Mouse (Mus musculus): Measurements from ENCODE around the gene Anapc4. TPM values are rescaled to one million over a fixed set of nuclear protein-coding genes. Genes with fewer than 3 reads are reported as not detected.
A peak's percentile ranks its signal among the peaks of the same experiment; 100 is the strongest.

The Anapc4 gene
- total and polyA plus RNA-seq, 3 experiments = 7.8 to 132 (median 72.5) TPM

GRCm38 (mm10) chr5:52806349-52806748 lies 27.5 kb upstream of the Anapc4 start:
- H3K9me3 ChIP-seq (replicated peaks) = no peaks in the 10 kb centered on the region
- DNase-seq (ENCODE audit: low spot score) (no peak), ATAC-seq (ENCODE audit: extremely low read depth, insufficient number of reproducible peaks, low FRiP score, poor library complexity, severe bottlenecking) (peak; percentile 58)
- no peak for TF ChIP-seq TAL1 (conservative IDR thresholded peaks at IDR 0.05; ENCODE audit: low read depth, low read length)
- TF ChIP-seq CTCF (IDR thresholded peaks at IDR 0.05; ENCODE audit: low read depth, low read length) = no peak
- TF ChIP-seq POLR2AphosphoS5 (IDR thresholded peaks at IDR 0.05; ENCODE audit: insufficient replicate concordance, low read depth, low read length) = no peak
- no peak for TF ChIP-seq GATA2 (IDR thresholded peaks at IDR 0.05; ENCODE audit: borderline replicate concordance, low read depth, low read length)
- no peak for TF ChIP-seq GATA1 (IDR thresholded peaks at IDR 0.05; ENCODE audit: borderline replicate concordance, low read length)
- peaks cover 88% of the 10 kb centered on the region for H3K36me3 ChIP-seq (replicated peaks)
- H3K27me3 ChIP-seq (ENCODE audit: insufficient read depth, low read length) = no peaks in the 10 kb centered on the region
- peaks cover 27% of the 10 kb centered on the region for H3K4me1 ChIP-seq (ENCODE audit: insufficient read depth, low read depth, low read length)
- peak overlapping the region; percentile 39; the same call in 1 of the 2 replicates for H3K4me3 ChIP-seq (ENCODE audit: low read depth, low read length)

- Histone ChIP-seq H3K4me3 (ENCODE audit: low read depth, low read length) (no peak overlapping the region), H3K4me1 (ENCODE audit: insufficient read depth, low read depth, low read length) (peaks cover 27% of the 10 kb centered on the region), H3K9me3 (replicated peaks) (no peaks in the 10 kb centered on the region), H3K27me3 (ENCODE audit: insufficient read depth, low read length) (no peaks in the 10 kb centered on the region), H3K36me3 (replicated peaks) (peaks cover 88% of the 10 kb centered on the region)
- no peak for ATAC-seq (ENCODE audit: extremely low read depth, insufficient number of reproducible peaks, low FRiP score, poor library complexity, severe bottlenecking)
- TF ChIP-seq CTCF (IDR thresholded peaks at IDR 0.05; ENCODE audit: low read depth, low read length) (no peak), POLR2AphosphoS5 (IDR thresholded peaks at IDR 0.05; ENCODE audit: insufficient replicate concordance, low read depth, low read length) (no peak), GATA2 (IDR thresholded peaks at IDR 0.05; ENCODE audit: borderline replicate concordance, low read depth, low read length) (no peak), GATA1 (IDR thresholded peaks at IDR 0.05; ENCODE audit: borderline replicate concordance, low read length) (no peak), TAL1 (conservative IDR thresholded peaks at IDR 0.05; ENCODE audit: low read depth, low read length) (no peak)
- no peak for DNase-seq (ENCODE audit: low spot score)
These were observed 26.8 kb upstream of the Anapc4 start for GRCm38 (mm10) chr5:52807030-52807429.

GRCm38 (mm10) chr5:52810446-52810845 lies 23.4 kb upstream of the Anapc4 start:
- Histone ChIP-seq H3K4me1 (ENCODE audit: insufficient read depth, low read depth, low read length) (peaks cover 25% of the 10 kb centered on the region), H3K36me3 (replicated peaks) (peaks cover 89% of the 10 kb centered on the region), H3K9me3 (replicated peaks) (no peaks in the 10 kb centered on the region), H3K27me3 (ENCODE audit: insufficient read depth, low read length) (no peaks in the 10 kb centered on the region), H3K4me3 (ENCODE audit: low read depth, low read length) (no peak overlapping the region)
- DNase-seq (ENCODE audit: low spot score) = no peak
- TF ChIP-seq GATA2 (IDR thresholded peaks at IDR 0.05; ENCODE audit: borderline replicate concordance, low read depth, low read length) = no peak
- no peak for ATAC-seq (ENCODE audit: extremely low read depth, insufficient number of reproducible peaks, low FRiP score, poor library complexity, severe bottlenecking)

DNA sequence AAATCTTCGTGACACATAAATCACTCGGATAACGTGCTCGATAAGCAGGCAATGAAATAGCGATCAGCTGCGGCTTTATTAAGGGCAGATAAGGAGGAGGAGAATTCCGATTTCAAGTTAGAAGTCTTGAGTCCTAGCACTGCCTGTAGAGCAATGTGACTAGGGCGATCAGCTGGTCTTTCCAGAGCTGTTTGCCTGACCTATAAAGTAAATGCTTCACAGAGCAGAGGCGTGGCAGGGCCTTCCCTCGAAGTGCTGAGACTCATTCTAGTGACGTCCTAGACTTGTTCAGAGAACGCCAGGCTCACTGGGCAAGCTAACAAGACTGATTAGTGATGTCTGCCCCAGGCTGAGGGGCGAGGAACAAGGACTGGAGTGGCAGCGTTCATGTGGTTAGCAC lies 22.8 kb upstream of the Anapc4 start:
- Histone ChIP-seq H3K9me3 (replicated peaks) (no peaks in the 10 kb centered on the region), H3K36me3 (replicated peaks) (peaks cover 89% of the 10 kb centered on the region), H3K27me3 (ENCODE audit: insufficient read depth, low read length) (no peaks in the 10 kb centered on the region), H3K4me1 (ENCODE audit: insufficient read depth, low read depth, low read length) (peaks cover 19% of the 10 kb centered on the region), H3K4me3 (ENCODE audit: low read depth, low read length) (no peak overlapping the region)
- DNase-seq (ENCODE audit: low spot score) (no peak), ATAC-seq (ENCODE audit: extremely low read depth, insufficient number of reproducible peaks, low FRiP score, poor library complexity, severe bottlenecking) (peak; percentile 79)
- TF ChIP-seq GATA1 (IDR thresholded peaks at IDR 0.05; ENCODE audit: borderline replicate concordance, low read length) (no peak), TAL1 (conservative IDR thresholded peaks at IDR 0.05; ENCODE audit: low read depth, low read length) (no peak), CTCF (IDR thresholded peaks at IDR 0.05; ENCODE audit: low read depth, low read length) (no peak), GATA2 (IDR thresholded peaks at IDR 0.05; ENCODE audit: borderline replicate concordance, low read depth, low read length) (no peak), POLR2AphosphoS5 (IDR thresholded peaks at IDR 0.05; ENCODE audit: insufficient replicate concordance, low read depth, low read length) (no peak)

GRCm38 (mm10) chr5:52812456-52812855 lies 21.4 kb upstream of the Anapc4 start:
- H3K36me3 ChIP-seq (replicated peaks) = peaks cover 90% of the 10 kb centered on the region
- H3K27me3 ChIP-seq (ENCODE audit: insufficient read depth, low read length) = no peaks in the 10 kb centered on the region
- no peak overlapping the region for H3K4me3 ChIP-seq (ENCODE audit: low read depth, low read length)
- H3K4me1 ChIP-seq (ENCODE audit: insufficient read depth, low read depth, low read length) = peaks cover 8% of the 10 kb centered on the region
- H3K9me3 ChIP-seq (replicated peaks) = no peaks in the 10 kb centered on the region
- no peak for TF ChIP-seq POLR2AphosphoS5 (IDR thresholded peaks at IDR 0.05; ENCODE audit: insufficient replicate concordance, low read depth, low read length)
- no peak for TF ChIP-seq GATA1 (IDR thresholded peaks at IDR 0.05; ENCODE audit: borderline replicate concordance, low read length)
- no peak for TF ChIP-seq TAL1 (conservative IDR thresholded peaks at IDR 0.05; ENCODE audit: low read depth, low read length)
- no peak for TF ChIP-seq GATA2 (IDR thresholded peaks at IDR 0.05; ENCODE audit: borderline replicate concordance, low read depth, low read length)
- no peak for TF ChIP-seq CTCF (IDR thresholded peaks at IDR 0.05; ENCODE audit: low read depth, low read length)
- ATAC-seq (ENCODE audit: extremely low read depth, insufficient number of reproducible peaks, low FRiP score, poor library complexity, severe bottlenecking) (no peak), DNase-seq (ENCODE audit: low spot score) (no peak)

- no peak overlapping the region for H3K4me3 ChIP-seq (ENCODE audit: low read depth, low read length)
- ATAC-seq (ENCODE audit: extremely low read depth, insufficient number of reproducible peaks, low FRiP score, poor library complexity, severe bottlenecking) (no peak), DNase-seq (ENCODE audit: low spot score) (no peak)
- H3K36me3 ChIP-seq (replicated peaks) = peaks cover 87% of the 10 kb centered on the region
- no peaks in the 10 kb centered on the region for H3K27me3 ChIP-seq (ENCODE audit: insufficient read depth, low read length)
- TF ChIP-seq CTCF (IDR thresholded peaks at IDR 0.05; ENCODE audit: low read depth, low read length) (no peak), GATA1 (IDR thresholded peaks at IDR 0.05; ENCODE audit: borderline replicate concordance, low read length) (no peak), TAL1 (conservative IDR thresholded peaks at IDR 0.05; ENCODE audit: low read depth, low read length) (no peak), POLR2AphosphoS5 (IDR thresholded peaks at IDR 0.05; ENCODE audit: insufficient replicate concordance, low read depth, low read length) (no peak), GATA2 (IDR thresholded peaks at IDR 0.05; ENCODE audit: borderline replicate concordance, low read depth, low read length) (no peak)
- peaks cover 8% of the 10 kb centered on the region for H3K4me1 ChIP-seq (ENCODE audit: insufficient read depth, low read depth, low read length)
- no peaks in the 10 kb centered on the region for H3K9me3 ChIP-seq (replicated peaks)
These were observed 20.5 kb upstream of the Anapc4 start for GRCm38 (mm10) chr5:52813312-52813711.

DNA sequence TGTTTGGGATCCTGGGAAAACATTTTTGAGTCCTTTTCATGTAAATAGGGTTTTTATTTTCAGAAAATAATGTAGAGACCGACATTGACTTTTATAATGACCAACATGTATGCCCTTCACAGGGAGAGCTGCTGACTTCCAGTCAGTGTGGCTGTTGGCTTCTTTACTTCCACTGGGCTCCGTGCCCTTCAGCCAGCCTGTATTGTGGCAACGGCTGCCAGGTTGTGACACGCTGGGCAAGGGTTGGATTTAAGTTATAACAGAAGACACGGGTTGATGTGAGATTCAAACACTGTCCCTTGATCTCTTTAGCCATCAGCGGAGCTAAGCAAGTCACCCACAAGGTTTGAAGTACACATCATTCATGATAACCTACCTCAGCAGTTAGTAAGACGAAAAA lies 15.1 kb upstream of the Anapc4 start:
- Histone ChIP-seq H3K36me3 (replicated peaks) (peaks cover 82% of the 10 kb centered on the region), H3K4me3 (ENCODE audit: low read depth, low read length) (no peak overlapping the region), H3K9me3 (replicated peaks) (no peaks in the 10 kb centered on the region), H3K4me1 (ENCODE audit: insufficient read depth, low read depth, low read length) (no peaks in the 10 kb centered on the region), H3K27me3 (ENCODE audit: insufficient read depth, low read length) (no peaks in the 10 kb centered on the region)
- ATAC-seq (ENCODE audit: extremely low read depth, insufficient number of reproducible peaks, low FRiP score, poor library complexity, severe bottlenecking) (no peak), DNase-seq (ENCODE audit: low spot score) (no peak)
- no peak for TF ChIP-seq GATA2 (IDR thresholded peaks at IDR 0.05; ENCODE audit: borderline replicate concordance, low read depth, low read length)
- no peak for TF ChIP-seq POLR2AphosphoS5 (IDR thresholded peaks at IDR 0.05; ENCODE audit: insufficient replicate concordance, low read depth, low read length)
- no peak for TF ChIP-seq CTCF (IDR thresholded peaks at IDR 0.05; ENCODE audit: low read depth, low read length)
- TF ChIP-seq TAL1 (conservative IDR thresholded peaks at IDR 0.05; ENCODE audit: low read depth, low read length) = no peak
- no peak for TF ChIP-seq GATA1 (IDR thresholded peaks at IDR 0.05; ENCODE audit: borderline replicate concordance, low read length)

Measured in G1E (cell line).